Mouse (Mus musculus) kidney, adult 2 months (tissue): Measurements from ENCODE around the gene Olfr474. TPM values are rescaled to one million over a fixed set of nuclear protein-coding genes. Genes with fewer than 3 reads are reported as not detected.
"Not testable (repeated sequence)": the region's sequence is repeated elsewhere in the genome, so short reads cannot be mapped to it uniquely, and the experiment has no call there.

ENCODE experiments used
- DNase-seq: peaks from one replicate; pipeline ENCODE4 v3.0.0; 2021
- H3K27ac ChIP-seq: fragments of 200-500 bp; 2 replicates; pipeline ENCODE4 v1.5.1; 2012; ENCODE audit warnings: low read depth, low read length, control low read depth, inconsistent platforms; ENCODE audit not compliant: insufficient read depth
- H3K27me3 ChIP-seq: fragments of 200-500 bp; replicated peaks from 2 replicates; pipeline ENCODE4 v1.6.1; 2012; ENCODE audit warnings: mild to moderate bottlenecking, moderate library complexity, low read length, inconsistent platforms; ENCODE audit not compliant: control insufficient read depth, insufficient read depth
- H3K36me3 ChIP-seq: fragments of 200-500 bp; 2 replicates; pipeline ENCODE4 v1.6.1; 2012; ENCODE audit warnings: mild to moderate bottlenecking, moderate library complexity, low read length, inconsistent platforms; ENCODE audit not compliant: control insufficient read depth, insufficient read depth
- H3K4me1 ChIP-seq: fragments of 200-500 bp; 2 replicates; pipeline ENCODE4 v1.6.1; 2011; ENCODE audit warnings: low read length; ENCODE audit not compliant: control insufficient read depth, insufficient read depth
- H3K4me3 ChIP-seq: fragments of 200-500 bp; 2 replicates; pipeline ENCODE4 v1.5.1; 2011; ENCODE audit warnings: mild to moderate bottlenecking, low read depth, low read length, control low read depth; ENCODE audit not compliant: insufficient read depth
- CTCF ChIP-seq: fragments of 200-500 bp; conservative IDR thresholded peaks from 2 replicates; pipeline ENCODE4 v1.5.1; 2011; ENCODE audit warnings: low read depth, mild to moderate bottlenecking, control low read depth, low read length, moderate library complexity, mixed read lengths; ENCODE audit not compliant: insufficient read depth, insufficient read length
- POLR2A ChIP-seq: fragments of 200-500 bp; IDR thresholded peaks from one replicate; pipeline ENCODE4 v1.6.1; 2011; ENCODE audit warnings: low read depth, low read length, control low read depth
- WGBS: fragments of 180-500 bp; shearing (Covaris S2); methylation state at CpG from one replicate; pipeline ENCODE4 v1.1.7; 2018; 5-methylcytosine and 5-hydroxymethylcytosine counted together
- polyA plus RNA-seq: library from polyadenylated mRNA; depleted of rRNA; stranded (reverse); fragments of >200 nt; gene quantifications from 2 replicates; pipeline ENCODE4 v1.2.3, GENCODE M21; 2012; rRNA removed

Gene Olfr474
- polyA plus RNA-seq, result not detected in 2 replicates

DNA sequence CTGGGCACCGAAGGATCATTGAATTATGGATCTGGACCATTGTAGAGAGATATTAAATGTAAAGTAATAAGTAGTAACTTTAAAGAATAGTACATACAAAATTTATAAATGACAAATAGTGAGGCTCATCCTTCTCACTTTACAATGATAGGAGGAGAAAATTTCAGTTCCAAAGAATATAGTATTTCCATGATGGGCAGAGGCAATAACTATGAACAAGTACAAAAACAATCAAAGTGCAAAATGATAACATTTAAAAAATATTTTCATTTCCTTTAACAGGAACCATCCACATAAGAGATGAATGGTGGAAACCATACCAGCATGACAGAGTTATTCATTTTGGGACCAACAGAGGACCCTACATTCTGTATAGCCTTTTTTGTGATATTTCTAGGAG, at the start of gene Olfr474:
Gene Olfr474 (plus strand): TSS at position 301 of the 400 bp plus-strand sequence.
- WGBS, result 75% methylated on average over 1 of the region's 1 CpGs
- Histone ChIP-seq H3K27ac (no peak within 1 kb of the TSS), H3K27me3 (no peaks in the 10 kb centered on the region), H3K4me3 (no peak within 1 kb of the TSS), H3K36me3 (no peaks in the 10 kb centered on the region), H3K4me1 (no peaks in the 10 kb centered on the region)
- no peak for DNase-seq
- TF ChIP-seq POLR2A, result no peak
- TF ChIP-seq CTCF, result no peak

DNA sequence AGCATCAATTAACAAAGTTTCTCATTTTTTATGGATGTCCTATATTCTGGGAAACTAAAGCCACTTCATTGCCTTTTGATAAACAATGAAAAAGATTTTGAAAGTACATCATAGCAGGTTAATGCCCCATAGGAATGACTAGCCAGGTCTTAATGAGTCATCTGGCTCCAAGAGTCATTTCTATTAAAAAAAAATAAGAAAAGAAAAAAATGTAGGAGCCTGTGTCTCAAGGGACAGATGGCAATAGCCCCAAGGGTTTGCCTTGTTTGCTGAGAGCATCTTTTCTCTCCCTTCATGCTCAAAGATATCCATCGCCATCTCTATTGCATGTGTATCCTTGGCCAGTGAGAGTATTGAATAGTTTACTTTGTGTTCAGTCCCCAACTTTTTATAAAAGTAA, 24.3 kb upstream of the Olfr474 start, which contains the start of gene Olfr473:
Gene Olfr473 (plus strand): TSS at position 301 of the 400 bp plus-strand sequence.
- WGBS, result 96% methylated on average over 1 of the region's 1 CpGs
- Histone ChIP-seq H3K27ac (no peak within 1 kb of the TSS), H3K4me3 (no peak within 1 kb of the TSS), H3K27me3 (no peaks in the 10 kb centered on the region), H3K36me3 (no peaks in the 10 kb centered on the region), H3K4me1 (no peaks in the 10 kb centered on the region)
- DNase-seq, result no peak
- no peak for TF ChIP-seq POLR2A
- TF ChIP-seq CTCF, result no peak

- not testable (repeated sequence) for H3K4me3 ChIP-seq, H3K27me3 ChIP-seq, DNase-seq, H3K36me3 ChIP-seq, H3K27ac ChIP-seq, H3K4me1 ChIP-seq
- WGBS, result 93% methylated on average over 12 of the region's 12 CpGs
Measured at GRCm38 (mm10) chr7:107952539-107952938, 1.9 kb upstream of the Olfr474 start.

DNA sequence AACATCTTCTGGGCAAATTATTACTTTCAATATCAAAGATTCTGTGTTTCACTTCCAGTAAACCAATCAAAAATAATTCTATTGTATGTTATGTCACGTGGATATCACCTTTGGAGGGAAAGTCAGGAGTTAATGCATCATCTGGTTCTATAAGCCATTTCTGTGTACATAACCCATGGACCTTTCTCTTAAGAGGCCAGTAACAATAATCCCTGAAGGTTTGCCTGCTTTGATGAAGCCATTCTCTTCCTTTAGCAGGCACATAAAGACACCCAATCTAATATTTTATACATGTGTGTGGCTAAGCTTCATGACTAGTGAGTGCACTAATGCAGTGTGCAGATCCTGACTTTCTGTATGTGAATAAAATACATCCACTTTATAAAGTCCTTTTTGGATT, 10.1 kb downstream of the Olfr474 start, which contains the start of gene Olfr476:
Gene Olfr476 (plus strand): TSS at position 301 of the 400 bp plus-strand sequence.
- Histone ChIP-seq H3K4me1 (no peaks in the 10 kb centered on the region), H3K36me3 (no peaks in the 10 kb centered on the region), H3K4me3 (no peak within 1 kb of the TSS), H3K27ac (no peak within 1 kb of the TSS), H3K27me3 (no peaks in the 10 kb centered on the region)
- no peak for TF ChIP-seq CTCF
- no peak for TF ChIP-seq POLR2A
- WGBS, result 43% methylated on average over 1 of the region's 1 CpGs
- DNase-seq, result no peak

DNA sequence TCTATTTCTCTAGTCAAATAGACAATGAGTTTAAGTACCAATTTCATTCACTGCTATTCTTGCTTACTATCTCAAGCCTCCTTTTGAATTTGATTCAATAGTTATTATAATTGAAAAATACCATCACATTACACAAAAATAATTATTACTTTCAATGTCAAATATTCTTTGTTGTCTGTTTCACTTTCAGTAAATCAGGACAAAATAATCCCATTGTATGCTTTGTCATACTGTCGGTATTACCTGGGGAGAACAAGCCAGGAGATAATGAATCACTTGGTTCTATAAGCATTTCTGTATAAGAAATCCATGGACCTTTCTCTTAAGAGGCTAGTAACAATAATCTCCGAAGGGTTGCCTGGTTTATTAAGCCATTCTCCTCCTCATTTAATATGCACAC, 31.9 kb downstream of the Olfr474 start, which contains the start of gene Olfr477:
Gene Olfr477 (plus strand): TSS at position 301 of the 400 bp plus-strand sequence.
- no peak for DNase-seq
- no peak within 1 kb of the TSS for H3K27ac ChIP-seq
- WGBS, result 73% methylated on average over 2 of the region's 2 CpGs
- no peak for TF ChIP-seq CTCF
- TF ChIP-seq POLR2A, result no peak
- no peaks in the 10 kb centered on the region for H3K4me1 ChIP-seq
- no peak within 1 kb of the TSS for H3K4me3 ChIP-seq
- H3K27me3 ChIP-seq, result no peaks in the 10 kb centered on the region
- no peaks in the 10 kb centered on the region for H3K36me3 ChIP-seq

Other genes with a start within 250 kb of the Olfr474 start
- not detected in 2 replicates for gene Cyb5r2, start 196.6 kb upstream of the Olfr474 start, polyA plus RNA-seq
- not detected in 2 replicates for gene Ovch2, start 153.4 kb upstream of the Olfr474 start, polyA plus RNA-seq
- not detected in 2 replicates for gene Olfr467, start 142.4 kb upstream of the Olfr474 start, polyA plus RNA-seq
- not detected in 2 replicates for gene Olfr469, start 129.1 kb upstream of the Olfr474 start, polyA plus RNA-seq
- not detected in 2 replicates for gene Olfr470, start 107.2 kb upstream of the Olfr474 start, polyA plus RNA-seq
- gene Olfr472, start 56.7 kb upstream of the Olfr474 start, polyA plus RNA-seq, result not detected in 2 replicates
- not detected in 2 replicates for gene Olfr473, start 24.2 kb upstream of the Olfr474 start, polyA plus RNA-seq
- not detected in 2 replicates for gene Olfr476, start 10.2 kb downstream of the Olfr474 start, polyA plus RNA-seq
- not detected in 2 replicates for gene Olfr477, start 32.0 kb downstream of the Olfr474 start, polyA plus RNA-seq
- gene Olfr478, start 79.3 kb downstream of the Olfr474 start, polyA plus RNA-seq, result not detected in 2 replicates
- gene Olfr479, start 96.0 kb downstream of the Olfr474 start, polyA plus RNA-seq, result not detected in 2 replicates
- gene Olfr480, start 112.7 kb downstream of the Olfr474 start, polyA plus RNA-seq, result not detected in 2 replicates
- gene Olfr481, start 125.2 kb downstream of the Olfr474 start, polyA plus RNA-seq, result not detected in 2 replicates
- gene Olfr482, start 142.9 kb downstream of the Olfr474 start, polyA plus RNA-seq, result 0.03 TPM in 1 of 2 replicates, not detected in the other
- gene Olfr483, start 146.2 kb downstream of the Olfr474 start, polyA plus RNA-seq, result not detected in 2 replicates
- not detected in 2 replicates for gene Olfr484, start 172.8 kb downstream of the Olfr474 start, polyA plus RNA-seq
- not detected in 2 replicates for gene Olfr485, start 205.2 kb downstream of the Olfr474 start, polyA plus RNA-seq
- gene Olfr486, start 218.1 kb downstream of the Olfr474 start, polyA plus RNA-seq, result not detected in 2 replicates